Mouse (Mus musculus) frontal cortex, postnatal 10 days (tissue): ENCODE results near the gene Crebl2.
A peak's percentile ranks its signal among the peaks of the same experiment; 100 is the strongest.

Source experiments
- DNase-seq, 2 experiments: peaks; one replicate each; pipeline ENCODE4 v3.0.0; 2022; ENCODE audit warnings: low spot score in 2 of 2, mixed read lengths in 1 of 2

Gene Crebl2

DNA sequence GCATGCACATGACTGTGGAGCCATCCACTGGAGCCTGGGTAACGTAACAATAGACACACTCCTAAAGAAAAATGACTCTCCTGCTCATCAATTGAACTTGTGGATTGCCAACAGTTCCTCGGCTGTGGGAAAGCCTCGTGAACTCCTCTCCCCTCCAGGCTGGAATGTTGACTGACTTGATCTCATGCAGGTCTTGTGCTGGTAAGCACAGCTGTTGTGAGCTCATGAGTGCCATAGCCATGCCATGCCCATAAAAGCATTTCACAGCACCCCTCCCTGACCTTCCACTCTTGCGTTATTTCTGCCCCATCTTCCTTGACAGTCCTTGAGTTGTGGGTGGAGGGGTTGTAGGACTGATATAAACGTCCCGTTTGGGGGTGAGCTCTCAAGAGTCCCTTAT, 9.5 kb upstream of the Crebl2 start:
- no peak for DNase-seq

DNA sequence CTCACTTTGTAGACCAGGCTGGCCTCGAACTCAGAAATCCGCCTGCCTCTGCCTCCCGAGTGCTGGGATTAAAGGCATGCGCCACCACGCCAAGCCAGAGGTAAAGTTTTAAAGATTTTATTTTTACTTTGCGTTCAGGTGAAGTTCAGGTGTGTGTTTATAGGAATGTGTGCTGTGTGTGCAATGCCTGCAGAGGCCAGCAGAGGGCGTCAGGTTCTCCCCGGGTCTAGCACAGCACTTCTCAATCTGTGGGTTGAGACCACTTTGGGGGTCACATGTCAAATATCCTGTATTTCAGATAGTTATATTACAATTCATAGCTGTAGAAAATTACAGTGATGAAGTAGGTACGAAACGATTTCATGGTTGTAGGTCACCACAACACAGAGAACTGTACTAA, 7.1 kb upstream of the Crebl2 start:
- no peak for DNase-seq

DNA sequence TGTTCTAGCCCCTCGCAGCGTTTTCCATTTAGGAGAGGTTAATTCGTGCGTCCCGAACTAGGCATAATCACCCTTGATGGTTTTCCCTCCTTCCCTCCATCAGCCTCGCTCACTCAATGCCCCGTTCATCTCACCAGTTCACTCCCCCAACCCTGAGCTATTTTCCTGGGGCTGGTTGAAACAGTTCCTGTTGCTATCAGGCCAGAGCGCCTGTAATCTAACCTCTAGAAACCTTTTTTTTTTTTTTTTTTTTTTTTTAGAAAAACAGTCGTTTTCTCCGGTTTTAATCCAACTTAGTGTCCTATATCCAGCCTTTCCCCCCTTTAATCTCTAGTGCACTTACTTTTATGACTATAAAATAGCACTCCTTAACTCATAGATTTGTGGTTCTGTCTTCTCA, 822 bp downstream of the Crebl2 start:
- DNase-seq = no peak

DNA sequence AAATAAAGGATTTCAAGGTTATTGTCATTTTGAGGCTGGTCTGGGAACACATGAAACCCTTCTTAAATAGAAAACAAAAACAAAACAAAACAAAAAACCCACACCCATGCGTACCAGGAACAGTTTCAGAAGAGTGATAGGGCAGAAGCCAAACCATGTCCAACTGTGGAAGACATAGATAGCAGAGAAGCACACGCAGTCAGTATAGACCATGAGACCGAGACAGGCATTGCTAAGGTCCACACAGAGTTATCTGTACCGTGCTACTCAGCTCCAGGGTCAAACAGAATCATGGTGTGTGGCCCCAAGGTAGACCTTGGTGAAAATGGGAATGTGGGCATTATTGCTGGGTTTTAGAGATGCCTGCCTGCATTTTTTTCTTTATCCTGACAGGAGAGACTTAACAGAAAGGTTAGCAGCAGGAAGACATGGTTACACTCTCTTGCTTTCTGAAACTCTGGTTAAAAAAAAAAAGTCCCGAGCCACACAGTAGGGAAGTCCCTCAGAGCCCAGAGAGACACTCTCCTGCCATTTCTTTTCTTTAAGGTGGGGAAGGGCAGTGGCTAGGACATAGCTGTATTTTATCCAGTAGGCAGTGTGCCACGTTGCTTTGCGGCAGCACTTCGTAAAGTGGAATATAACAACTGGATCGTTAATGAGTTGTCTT, 4.8 kb downstream of the Crebl2 start:
- no peak for DNase-seq

DNA sequence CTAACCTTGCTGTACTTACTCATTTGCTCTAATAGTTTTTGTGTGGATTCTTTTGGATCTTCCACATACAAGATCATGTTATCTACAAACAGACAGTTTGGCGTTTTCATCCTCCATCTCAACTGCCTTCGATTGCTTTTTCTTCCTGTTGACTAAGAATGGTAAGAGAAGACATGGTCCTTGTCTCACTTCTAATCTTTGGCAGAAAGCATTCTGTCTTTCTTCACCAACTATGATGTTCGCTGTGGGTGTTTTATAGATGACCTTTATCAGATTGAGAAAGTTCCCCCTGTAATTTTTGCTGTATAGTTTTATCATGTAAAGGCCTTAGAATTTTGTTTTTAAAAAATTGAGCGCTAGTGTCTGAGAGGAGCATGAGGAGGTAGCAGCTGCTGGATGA, 8.2 kb downstream of the Crebl2 start:
- no peak for DNase-seq

DNA sequence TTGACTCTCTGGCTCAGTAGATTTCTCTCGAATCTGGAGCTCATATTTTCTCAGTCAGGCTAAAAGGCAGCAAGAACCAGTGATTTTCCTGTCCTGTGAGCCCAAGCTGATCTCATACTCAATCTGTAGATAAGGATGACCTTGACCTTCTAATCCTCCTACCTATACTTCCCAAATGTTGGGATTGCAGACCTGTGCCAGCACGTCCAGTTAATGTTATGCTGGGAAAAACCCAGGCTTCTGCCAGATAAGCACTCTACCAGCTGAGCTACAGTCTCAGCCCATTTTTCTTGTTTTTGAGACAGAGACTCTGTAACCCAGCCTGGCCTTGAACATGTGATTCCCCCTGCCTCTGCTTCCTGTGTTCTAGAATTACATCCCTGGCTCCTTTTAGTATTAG, 10.4 kb downstream of the Crebl2 start:
- no peak for DNase-seq

DNA sequence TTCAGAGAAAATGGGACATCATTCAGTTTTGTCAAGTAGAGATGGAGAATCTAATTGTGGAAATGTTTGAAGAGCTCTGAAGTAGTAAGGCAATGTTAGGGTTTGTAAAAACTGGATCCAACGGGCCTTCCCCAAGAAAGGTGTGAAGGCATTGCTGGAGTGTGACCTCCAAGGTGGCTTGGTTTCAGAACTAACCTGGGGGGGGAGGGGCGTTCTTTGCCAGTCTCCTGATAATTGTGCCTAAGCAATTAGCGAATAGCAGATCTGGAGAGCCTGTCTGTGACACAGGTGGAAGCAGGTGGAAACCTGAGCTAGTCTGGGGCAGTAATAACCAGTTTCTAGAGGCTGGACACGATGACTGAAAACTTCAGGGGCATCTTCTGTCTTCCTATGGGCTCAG, 15.8 kb downstream of the Crebl2 start:
- no peak for DNase-seq

DNA sequence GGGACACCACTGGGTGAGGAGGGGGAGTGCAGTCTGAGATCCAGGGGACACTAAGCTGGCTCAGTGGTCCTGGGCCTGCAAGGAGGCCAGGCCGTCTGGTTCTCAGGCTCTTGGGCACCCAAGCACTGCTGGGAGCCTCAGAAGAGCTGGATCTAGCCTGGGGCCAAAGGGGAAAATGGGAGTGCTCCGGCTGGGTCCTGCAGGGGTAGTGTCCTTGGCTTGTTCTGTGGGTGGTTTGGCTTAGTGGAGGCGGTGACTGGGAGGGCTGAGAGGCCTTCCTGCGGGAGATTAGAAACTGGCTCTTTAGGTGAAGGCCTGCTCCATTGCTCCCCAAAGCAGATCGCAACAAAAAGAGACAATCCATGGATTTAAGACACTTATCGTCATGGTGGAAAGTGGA, 16.4 kb downstream of the Crebl2 start:
- DNase-seq = no peak

DNA sequence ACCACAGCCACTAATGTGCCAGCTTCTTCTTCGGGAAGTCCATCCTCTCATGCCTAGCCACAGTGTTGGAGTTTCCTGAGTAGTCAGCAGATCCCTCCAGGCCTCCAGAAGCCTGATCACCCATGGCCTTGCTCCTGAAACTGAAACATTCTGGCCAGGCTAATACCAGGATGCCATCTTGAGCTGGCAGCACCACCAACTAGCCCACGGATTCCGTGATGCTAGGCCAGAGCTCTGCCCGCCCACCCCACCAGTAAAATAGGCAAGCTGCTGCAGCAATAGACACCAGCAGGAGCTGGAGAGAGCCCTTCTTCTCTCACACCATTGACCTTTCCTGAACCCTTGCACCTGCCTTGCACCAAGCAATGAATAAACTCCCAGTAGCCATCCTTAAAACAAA, 17.6 kb downstream of the Crebl2 start:
- no peak for DNase-seq

DNA sequence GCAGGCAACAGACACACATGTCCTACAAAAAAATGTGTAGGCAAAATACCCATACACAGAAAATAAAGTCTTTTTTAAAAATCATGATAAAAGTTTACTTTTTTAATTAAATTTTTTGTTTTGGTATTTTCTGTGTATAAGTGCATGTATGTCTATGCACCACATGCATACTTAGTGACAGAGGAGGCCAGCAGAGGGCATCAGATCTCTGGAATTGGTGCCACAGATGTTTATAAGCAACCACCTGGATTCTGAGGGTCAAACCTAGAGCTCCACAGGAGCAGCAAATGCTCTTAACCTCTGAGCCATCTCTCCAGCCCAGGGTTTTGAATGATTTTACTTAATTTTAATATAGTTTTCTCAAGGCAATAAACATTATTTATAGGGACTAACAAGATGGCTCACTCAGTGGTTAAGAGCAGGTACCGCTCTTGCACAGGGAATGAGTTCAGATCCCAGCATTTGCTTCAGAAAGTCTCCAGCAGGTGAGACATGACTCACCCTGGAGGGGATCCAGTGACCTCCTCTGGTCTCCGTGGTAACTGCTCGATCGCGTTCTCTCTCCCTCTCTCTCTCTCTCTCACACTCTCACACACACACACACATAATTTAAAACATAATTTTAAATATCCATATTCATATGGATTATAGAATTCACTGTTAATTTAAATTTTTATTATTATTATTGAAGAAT, 18.4 kb downstream of the Crebl2 start:
- DNase-seq = no peak

DNA sequence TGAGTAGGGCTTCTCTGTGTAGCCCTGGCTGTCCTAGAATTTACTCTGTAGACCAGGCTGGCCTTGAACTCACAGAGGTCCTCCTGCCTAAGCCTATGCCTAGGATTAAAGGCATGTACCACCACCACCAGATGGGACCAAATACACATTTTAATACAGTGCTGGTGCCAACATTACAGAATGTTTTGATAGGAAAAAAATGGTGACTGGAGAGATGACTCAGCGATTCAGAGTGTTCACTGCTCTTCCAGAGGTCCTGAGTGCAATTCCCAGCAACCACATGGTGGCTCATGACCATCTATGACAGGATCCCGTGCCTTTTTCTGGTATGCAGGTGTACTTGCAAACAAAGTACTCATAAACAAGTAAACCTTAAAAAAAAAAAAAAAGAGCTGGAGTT, 19.5 kb downstream of the Crebl2 start:
- DNase-seq = no peak

DNA sequence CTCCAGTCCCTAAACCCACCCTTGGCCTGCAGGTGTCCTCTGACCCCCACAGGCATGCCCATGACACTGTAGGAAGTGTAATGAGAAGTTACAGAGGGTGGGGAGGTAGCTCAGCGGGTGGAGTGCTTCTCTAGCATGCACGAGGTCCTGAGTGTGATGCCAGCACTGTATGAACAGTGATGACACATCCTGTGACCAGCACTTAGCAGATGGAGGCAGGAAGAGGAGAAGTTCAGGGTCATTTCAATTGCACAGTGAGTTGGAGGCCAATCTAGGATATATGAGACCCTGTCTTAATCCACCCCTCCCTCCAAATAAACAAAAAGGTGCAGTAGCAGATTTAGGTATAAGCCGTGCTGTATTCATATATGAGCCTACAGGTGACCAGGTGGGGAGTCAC, 20.0 kb downstream of the Crebl2 start:
- no peak for DNase-seq

DNA sequence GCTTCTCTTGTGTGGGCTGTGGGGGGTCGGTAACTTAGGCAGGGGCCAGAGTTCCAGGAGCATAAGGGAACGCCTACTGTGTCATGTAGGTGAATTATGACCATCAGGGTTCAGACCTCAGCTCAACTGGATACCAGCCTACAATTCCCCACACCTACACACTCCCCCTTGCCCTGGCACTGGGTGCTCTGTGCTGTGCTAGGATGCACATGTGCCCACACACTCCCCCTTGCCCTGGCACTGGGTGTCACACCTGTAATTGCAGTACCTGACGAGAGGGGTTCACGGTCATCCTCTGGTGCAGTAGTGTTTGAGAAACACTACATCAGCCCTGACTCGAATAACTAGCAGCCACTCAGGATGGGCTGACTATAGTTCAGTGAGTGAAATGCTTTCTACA, 24.8 kb downstream of the Crebl2 start:
- no peak for DNase-seq

DNA sequence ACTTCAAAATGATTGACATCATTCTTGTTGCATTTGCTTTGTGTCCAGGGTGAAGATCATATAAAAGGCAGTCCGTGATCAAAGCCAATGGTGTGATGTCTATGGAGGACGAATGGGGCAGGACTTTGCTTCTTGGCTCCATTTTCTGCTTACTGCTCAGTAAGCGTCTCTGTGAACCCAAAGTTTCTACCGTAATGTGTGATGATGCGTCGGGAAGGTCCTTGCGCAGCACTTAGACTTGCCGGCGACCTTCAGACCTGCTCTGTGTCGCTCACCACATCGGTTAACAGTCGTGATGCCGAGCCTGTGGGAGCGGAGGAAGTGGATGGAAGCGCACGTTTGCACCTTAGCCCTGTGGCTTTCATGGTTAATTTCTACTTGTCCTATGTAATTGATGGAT, 26.0 kb downstream of the Crebl2 start:
- DNase-seq = no peak

DNA sequence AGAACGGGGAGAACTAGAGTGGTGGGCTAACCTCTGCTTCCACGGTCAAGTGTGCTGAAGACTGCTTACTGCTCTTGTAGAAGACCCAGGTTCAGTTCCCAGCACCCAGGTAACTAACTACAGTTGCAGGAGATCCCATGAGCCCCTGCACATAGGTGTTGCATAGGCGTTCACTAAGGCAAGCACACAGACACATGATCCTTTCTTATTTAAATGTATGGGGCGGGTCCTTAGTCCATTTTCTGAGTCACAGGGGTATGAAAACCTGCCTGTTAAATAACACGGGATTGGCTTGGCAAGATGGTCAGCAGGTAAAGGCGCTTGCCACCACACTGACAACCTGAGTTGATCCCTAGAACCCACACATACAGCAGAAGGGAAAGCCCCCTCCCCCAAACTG, 29.1 kb downstream of the Crebl2 start:
- DNase-seq = no peak

DNA sequence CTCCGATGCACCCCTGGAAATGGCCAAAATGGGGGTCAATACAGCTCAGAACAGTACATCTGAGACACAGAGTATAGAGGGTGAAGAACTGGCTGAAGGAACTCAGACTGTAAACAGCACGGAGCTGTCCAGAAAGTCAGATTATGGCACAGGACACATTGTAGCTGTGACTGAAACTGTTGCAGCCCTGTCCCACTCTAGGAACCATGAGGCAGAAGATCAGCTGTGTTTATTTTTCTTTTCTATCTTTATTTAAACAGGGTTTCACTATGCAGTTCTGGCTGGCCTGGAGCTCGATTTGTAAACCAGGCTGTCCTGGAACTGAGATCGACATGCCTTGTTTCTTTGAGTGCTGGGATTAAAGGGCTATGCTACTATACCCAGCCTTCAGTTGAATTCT, 30.3 kb downstream of the Crebl2 start:
- no peak for DNase-seq

DNA sequence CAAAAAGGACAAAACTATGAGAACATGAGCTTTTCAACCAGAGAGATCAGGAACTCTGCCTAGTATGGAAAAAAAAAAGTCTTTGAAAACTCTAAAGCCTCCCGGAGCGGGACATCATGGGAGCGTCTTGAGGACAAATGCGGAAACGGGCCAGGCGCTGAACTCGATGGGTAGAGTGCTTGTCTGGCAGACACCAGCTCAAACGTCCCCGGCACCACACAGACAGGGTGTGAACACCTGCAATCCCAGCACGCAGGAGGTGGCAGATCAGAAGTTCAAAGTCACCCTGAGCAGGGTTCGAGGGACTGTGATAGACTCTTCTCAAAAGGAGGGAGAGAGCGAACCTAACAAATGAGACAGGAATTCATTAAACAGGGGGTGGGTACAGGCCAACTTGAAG, 31.4 kb downstream of the Crebl2 start:
- no peak for DNase-seq

DNA sequence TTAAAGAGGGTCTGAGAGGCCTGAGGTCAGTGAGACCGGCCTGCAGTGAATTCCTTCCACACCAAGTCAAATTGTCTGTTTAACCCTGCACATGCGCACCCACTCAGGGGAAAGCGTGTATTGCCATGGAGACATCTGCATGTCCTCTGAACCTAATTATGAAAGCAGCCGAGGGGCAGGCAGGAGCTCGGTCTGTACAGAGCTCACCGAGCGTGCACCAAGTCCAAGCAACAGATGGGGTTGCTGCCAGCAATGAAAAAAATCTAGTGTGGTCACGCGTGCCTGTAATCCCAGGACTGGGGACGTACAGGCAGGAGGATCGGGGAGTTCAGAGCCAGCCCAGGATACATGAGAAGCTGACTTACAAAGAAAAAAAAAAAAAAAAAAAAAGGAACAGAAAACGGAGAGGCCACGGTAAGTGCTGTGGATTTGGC, 32.7 kb downstream of the Crebl2 start:
- peak; percentile 35 to 40 for DNase-seq

DNA sequence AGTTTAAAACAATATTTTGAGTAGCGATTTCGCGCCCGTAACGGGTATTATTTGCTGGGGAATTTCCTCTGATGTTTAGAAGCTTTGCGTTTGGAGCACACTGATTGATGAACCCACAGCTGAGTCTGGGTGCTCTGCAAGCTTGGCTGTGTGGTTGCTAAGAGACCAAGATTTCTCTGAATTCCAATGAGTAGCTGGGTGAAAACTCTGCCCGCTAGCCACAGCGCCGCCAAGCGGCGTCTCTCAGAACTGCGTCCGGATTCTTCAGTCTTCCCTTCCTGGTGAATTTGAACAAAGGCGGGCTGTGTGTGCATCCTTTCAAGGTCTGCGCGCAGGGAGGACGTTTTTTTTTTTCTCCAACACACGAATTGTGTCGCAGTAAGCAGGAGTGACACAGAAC, 33.2 kb downstream of the Crebl2 start:
- peak; percentile 91 to 98 for DNase-seq

DNA sequence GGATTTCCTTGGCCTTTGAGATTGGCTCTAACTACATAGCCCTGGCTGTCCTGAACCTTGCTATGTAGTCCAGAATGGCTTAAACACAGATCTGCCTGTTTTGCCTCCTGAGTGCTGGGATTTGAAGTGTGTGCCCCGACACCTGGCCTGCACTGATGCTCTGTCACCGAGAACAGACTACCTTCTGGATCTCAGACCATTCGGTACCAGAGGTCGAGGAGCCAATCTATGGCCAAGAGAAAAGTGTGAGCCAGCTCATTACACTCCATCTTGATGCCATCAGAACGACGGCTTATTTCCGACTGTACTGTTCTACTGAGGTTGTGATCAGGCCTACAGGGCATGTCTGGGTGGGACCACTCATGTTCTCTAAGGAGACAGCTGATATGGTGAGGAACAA, 36.2 kb downstream of the Crebl2 start:
- no peak for DNase-seq

DNA sequence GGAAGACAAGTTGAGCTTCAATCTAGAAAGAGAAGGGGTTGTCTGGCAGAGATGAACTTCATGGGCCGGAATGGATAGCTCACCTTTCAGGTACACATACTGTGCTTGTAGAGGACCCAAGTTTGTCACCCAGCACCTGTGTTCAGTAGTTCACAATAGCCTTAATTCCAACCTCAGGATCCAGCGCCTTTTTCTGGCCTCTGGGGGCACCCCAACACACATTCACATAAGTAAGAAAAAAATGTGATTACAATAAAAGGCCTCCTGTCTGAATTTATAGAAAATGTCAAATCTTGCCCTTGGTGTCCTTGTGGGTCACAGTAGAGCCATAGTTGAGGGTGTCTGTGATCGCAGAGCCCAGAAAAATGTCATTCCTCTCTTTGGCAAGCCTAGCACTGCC, 37.4 kb downstream of the Crebl2 start:
- no peak for DNase-seq

DNA sequence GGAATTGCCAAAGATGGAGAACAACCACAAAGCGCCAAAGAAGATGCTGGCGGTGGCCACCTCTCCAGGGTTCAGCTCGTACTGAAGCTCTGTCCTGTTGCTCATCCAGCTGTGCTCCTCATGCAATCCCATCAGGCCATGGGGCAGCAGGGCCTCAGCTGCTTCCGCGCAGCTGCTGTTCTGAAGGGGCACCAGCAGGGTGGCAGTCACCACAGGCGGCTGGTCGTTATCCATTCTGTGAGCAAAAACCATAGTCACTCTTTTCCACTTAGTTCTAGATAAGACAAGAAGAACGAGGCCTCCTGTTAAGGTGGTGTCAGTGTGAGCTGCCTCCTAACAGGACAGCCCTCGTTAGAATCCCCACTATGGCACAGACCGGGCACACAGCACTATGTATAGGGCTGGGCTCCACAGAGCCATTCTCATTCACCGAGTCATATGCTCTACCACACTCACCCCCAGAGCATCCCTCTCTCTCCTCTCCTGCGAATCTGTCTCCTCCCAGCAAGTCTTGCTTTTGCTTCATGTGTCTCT, 40.3 kb downstream of the Crebl2 start:
- DNase-seq = no peak

DNA sequence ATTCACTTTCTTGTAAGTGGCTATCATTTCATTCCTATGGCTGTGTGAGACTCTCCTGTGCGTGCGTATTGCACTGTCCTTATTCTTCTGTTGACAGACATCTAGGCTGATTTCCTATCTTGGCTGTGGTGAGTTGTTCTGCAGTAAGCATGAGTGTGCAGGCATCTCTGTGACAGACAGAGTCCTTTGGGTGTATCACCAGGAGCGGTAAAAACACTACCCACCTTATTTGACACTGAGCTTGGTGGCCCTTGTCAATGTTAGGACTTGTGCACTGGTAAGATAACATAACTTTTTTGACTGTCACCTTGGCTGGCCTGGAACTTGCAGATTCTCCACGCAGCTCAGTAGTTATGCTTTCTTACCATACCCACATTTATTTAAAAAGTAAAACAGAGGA, 40.9 kb downstream of the Crebl2 start:
- DNase-seq = no peak

DNA sequence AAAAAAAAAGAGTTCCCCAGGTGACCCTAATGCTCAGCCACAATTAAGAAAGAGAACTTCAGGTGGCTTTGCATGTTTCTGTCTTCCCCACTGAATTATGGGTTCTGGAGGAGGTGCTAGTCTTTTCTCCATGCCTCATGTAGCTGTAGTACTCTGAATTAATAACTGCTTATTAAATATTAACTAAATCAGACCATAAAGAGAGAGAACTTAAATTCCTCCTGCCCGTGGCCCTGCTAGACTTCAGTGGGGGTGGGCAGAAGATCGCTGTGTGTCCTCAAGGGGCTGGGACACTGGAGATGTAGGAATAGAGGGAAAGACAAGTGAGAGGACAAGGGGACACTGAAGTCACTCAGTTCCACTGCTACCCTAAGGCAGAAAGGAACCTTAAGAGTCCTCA, 42.3 kb downstream of the Crebl2 start:
- no peak for DNase-seq
